In genomic region chr17:55932635-55933034, GRCm38 (mm10) we compare ENCODE assay signal across 8 mouse cellular contexts. TPM values are rescaled to one million over a fixed set of nuclear protein-coding genes. Genes with fewer than 3 reads are reported as not detected.
A peak's percentile ranks its signal among the peaks of the same experiment; 100 is the strongest.
DNase-seq lines count a peak whose midpoint lies in the region; ATAC-seq and TF ChIP-seq lines count a peak whose summit lies in the region.

No protein-coding gene starts in this region.

- H3K4me2 ChIP-seq in forebrain, embryonic 15.5 days (replicated peaks) = peak overlapping the region; percentile 55
- H3K4me2 ChIP-seq in liver, embryonic 14.5 days (ENCODE audit: low read depth) = peak overlapping the region; percentile 85

- ATAC-seq in forebrain, embryonic 15.5 days (replicated peaks) = no peak
- ATAC-seq in liver, embryonic 14.5 days (ENCODE audit: insufficient read depth) = peak; percentile 69
- no peak for ATAC-seq in inflammation-experienced regulatory T-cells, adult 6 months

- 69% methylated on average over 2 of the region's 2 CpGs for WGBS in forebrain, embryonic 15.5 days
- WGBS in liver, embryonic 14.5 days (ENCODE audit: insufficient replicate concordance) = 24% methylated on average over 2 of the region's 2 CpGs

- TF ChIP-seq CTCF in ES-Bruce4 (IDR thresholded peaks at IDR 0.05; ENCODE audit: low read depth, low read length) = no peak
- no peak for TF ChIP-seq CTCF in liver, embryonic 14.5 days (IDR thresholded peaks at IDR 0.05; ENCODE audit: low read depth)

- H3K4me1 ChIP-seq in ES-Bruce4 (ENCODE audit: control insufficient read depth, insufficient read depth, low read length) = peaks cover 2% of the 10 kb centered on the region
- peaks cover 8% of the 10 kb centered on the region; the same call in 1 of the 2 replicates for H3K4me1 ChIP-seq in forebrain, embryonic 15.5 days
- peaks cover 10 to 18% of the 10 kb centered on the region in 2 experiments for H3K4me1 ChIP-seq in liver, embryonic 14.5 days (replicated peaks; ENCODE audit: control insufficient read depth in 2 of 2, insufficient read depth in 2 of 2, low read length in 1 of 2)

- no peak overlapping the region for H3K27ac ChIP-seq in ES-Bruce4 (ENCODE audit: insufficient read depth, low read length)
- H3K27ac ChIP-seq in forebrain, embryonic 15.5 days (replicated peaks) = no peak overlapping the region
- peak overlapping the region; percentile 94 for H3K27ac ChIP-seq in liver, embryonic 14.5 days

- H3K9ac ChIP-seq in ES-Bruce4 (ENCODE audit: low read depth, poor library complexity, severe bottlenecking) = peak overlapping the region; percentile 49
- H3K9ac ChIP-seq in forebrain, embryonic 15.5 days (replicated peaks) = 0 out of 2 replicates have a peak overlapping the region, but pooled peaks have one; percentile 33
- peak overlapping the region; percentile 90 for H3K9ac ChIP-seq in liver, embryonic 14.5 days (replicated peaks)

- H3K9me3 ChIP-seq in ES-Bruce4 (replicated peaks; ENCODE audit: control insufficient read depth, insufficient read depth, low read length, poor library complexity, severe bottlenecking) = peaks cover 14% of the 10 kb centered on the region
- 0 out of 2 replicates have a peak, but pooled peaks cover 6% of the 10 kb centered on the region for H3K9me3 ChIP-seq in forebrain, embryonic 15.5 days
- H3K9me3 ChIP-seq in liver, embryonic 14.5 days (ENCODE audit: control insufficient read depth, low read length) = no peaks in the 10 kb centered on the region; the same call in none of the 2 replicates

- H3K27me3 ChIP-seq in ES-Bruce4 (ENCODE audit: control insufficient read depth, insufficient read depth, low read length, poor library complexity, severe bottlenecking) = no peaks in the 10 kb centered on the region
- no peaks in the 10 kb centered on the region for H3K27me3 ChIP-seq in forebrain, embryonic 15.5 days
- no peaks in the 10 kb centered on the region for H3K27me3 ChIP-seq in liver, embryonic 14.5 days (ENCODE audit: control insufficient read depth, insufficient read depth, low read length)

- DNase-seq in heart, adult 11 months = peak; percentile 55
- DNase-seq in heart, adult 8-10 months (ENCODE audit: low spot score) = no peak
- DNase-seq in liver, embryonic 14.5 days (ENCODE audit: low read depth in 3 of 3, low spot score in 3 of 3) = peak; percentile 52 to 69 (median 62)
- DNase-seq in embryo, embryonic 11 days = no peak
- no peak for DNase-seq in urinary bladder, postnatal 10 days (ENCODE audit: low spot score)

- H3K36me3 ChIP-seq in ES-Bruce4 (ENCODE audit: control insufficient read depth, insufficient read depth, low read length, poor library complexity, severe bottlenecking) = no peaks in the 10 kb centered on the region
- H3K36me3 ChIP-seq in forebrain, embryonic 15.5 days = no peaks in the 10 kb centered on the region
- no peaks in the 10 kb centered on the region; the same call in 1 of the 2 replicates for H3K36me3 ChIP-seq in liver, embryonic 14.5 days (replicated peaks; ENCODE audit: control insufficient read depth, insufficient read depth, low read depth)

- no peak for TF ChIP-seq POLR2A in ES-Bruce4 (IDR thresholded peaks at IDR 0.05; ENCODE audit: insufficient read depth, low read length)

- peak overlapping the region; percentile 88 for H3K4me3 ChIP-seq in ES-Bruce4 (ENCODE audit: low read depth, low read length)
- H3K4me3 ChIP-seq in forebrain, embryonic 15.5 days = peak overlapping the region; percentile 59
- peak overlapping the region; percentile 70 to 79 for H3K4me3 ChIP-seq in liver, embryonic 14.5 days (ENCODE audit: insufficient read depth in 1 of 2, low read depth in 2 of 2, low read length in 2 of 2)

- no peak for TF ChIP-seq EP300 in ES-Bruce4 (IDR thresholded peaks at IDR 0.05; ENCODE audit: insufficient read depth, low read depth, low read length)
- peak; percentile 68 for TF ChIP-seq EP300 in liver, embryonic 14.5 days (IDR thresholded peaks at IDR 0.05; ENCODE audit: low read depth)

RNA-seq across cellular contexts. Expression of gene Zfp119b, which starts 16.7 kb away (rescaled TPM):
- total RNA-seq in heart, adult 8-10 months (2022) = 1 to 10 TPM; 2.4 to 3.9 (median 3.1) TPM
- 7.5 and 7.8 TPM in 2 replicates for polyA plus RNA-seq in ES-Bruce4 (2011; ENCODE audit: insufficient read depth, insufficient read length, low read depth, missing spikeins)
- 6.9 and 7.9 TPM in 2 replicates for polyA plus RNA-seq in forebrain, embryonic 15.5 days (2015; fragmentation: Nextera tagmentation; extraction: Ambion mirVana)
- polyA plus RNA-seq in liver, embryonic 14.5 days (2012; rRNA removed) = 0.44 and 0.76 TPM in 2 replicates
- 2.1 and 2.5 TPM in 2 replicates for polyA plus RNA-seq in liver, embryonic 14.5 days (2014; fragmentation: Nextera tagmentation; extraction: Ambion mirVana)
- 10 to 100 TPM in 2 of 3 experiments, 1 to 10 TPM in 1; 8.1 to 20.3 (median 17.7) TPM for polyA plus RNA-seq in inflammation-experienced regulatory T-cells, adult 6 months (2017; shearing (Covaris generic))

RNA-seq across cellular contexts. Expression of gene Ebi3, which starts 19.8 kb away (rescaled TPM):
- total RNA-seq in heart, adult 8-10 months (2022) = under 1 TPM; 0.23 to 0.97 (median 0.41) TPM
- not detected in 2 replicates for polyA plus RNA-seq in ES-Bruce4 (2011; ENCODE audit: insufficient read depth, insufficient read length, low read depth, missing spikeins)
- 3.1 and 3.9 TPM in 2 replicates for polyA plus RNA-seq in forebrain, embryonic 15.5 days (2015; fragmentation: Nextera tagmentation; extraction: Ambion mirVana)
- 4.1 and 5.5 TPM in 2 replicates for polyA plus RNA-seq in liver, embryonic 14.5 days (2012; rRNA removed)
- 3.0 and 4.5 TPM in 2 replicates for polyA plus RNA-seq in liver, embryonic 14.5 days (2014; fragmentation: Nextera tagmentation; extraction: Ambion mirVana)
- 10 to 100 TPM; 50.3 to 70.8 (median 50.4) TPM for polyA plus RNA-seq in inflammation-experienced regulatory T-cells, adult 6 months (2017; shearing (Covaris generic))

RNA-seq across cellular contexts. Expression of gene Yju2, which starts 26.3 kb away (rescaled TPM):
- total RNA-seq in heart, adult 8-10 months (2022) = 10 to 100 TPM in 1 of 4 experiments, 1 to 10 TPM in 3; 8.2 to 10.3 (median 9.0) TPM
- polyA plus RNA-seq in ES-Bruce4 (2011; ENCODE audit: insufficient read depth, insufficient read length, low read depth, missing spikeins) = 10.7 and 11.0 TPM in 2 replicates
- 25.2 and 27.8 TPM in 2 replicates for polyA plus RNA-seq in forebrain, embryonic 15.5 days (2015; fragmentation: Nextera tagmentation; extraction: Ambion mirVana)
- 3.2 and 5.1 TPM in 2 replicates for polyA plus RNA-seq in liver, embryonic 14.5 days (2012; rRNA removed)
- polyA plus RNA-seq in liver, embryonic 14.5 days (2014; fragmentation: Nextera tagmentation; extraction: Ambion mirVana) = 5.2 and 6.4 TPM in 2 replicates
- polyA plus RNA-seq in inflammation-experienced regulatory T-cells, adult 6 months (2017; shearing (Covaris generic)) = 10 to 100 TPM; 25.6 to 36.5 (median 33.0) TPM

RNA-seq across cellular contexts. Expression of gene Shd, which starts 37.6 kb away (rescaled TPM):
- total RNA-seq in heart, adult 8-10 months (2022) = 1 to 10 TPM in 3 of 4 experiments, under 1 TPM in 1; 0.66 to 2.0 (median 1.5) TPM
- polyA plus RNA-seq in ES-Bruce4 (2011; ENCODE audit: insufficient read depth, insufficient read length, low read depth, missing spikeins) = 2.5 and 4.3 TPM in 2 replicates
- polyA plus RNA-seq in forebrain, embryonic 15.5 days (2015; fragmentation: Nextera tagmentation; extraction: Ambion mirVana) = 118 and 121 TPM in 2 replicates
- 0.31 and 0.83 TPM in 2 replicates for polyA plus RNA-seq in liver, embryonic 14.5 days (2012; rRNA removed)
- polyA plus RNA-seq in liver, embryonic 14.5 days (2014; fragmentation: Nextera tagmentation; extraction: Ambion mirVana) = not detected in 2 replicates
- polyA plus RNA-seq in inflammation-experienced regulatory T-cells, adult 6 months (2017; shearing (Covaris generic)) = under 1 TPM in 1 of 3 experiments, not detected in 2; 0.40 TPM

RNA-seq across cellular contexts. Expression of gene Zfp959, which starts 40.7 kb away (rescaled TPM):
- total RNA-seq in heart, adult 8-10 months (2022) = 1 to 10 TPM; 2.6 to 4.1 (median 3.5) TPM
- 8.4 and 10.0 TPM in 2 replicates for polyA plus RNA-seq in ES-Bruce4 (2011; ENCODE audit: insufficient read depth, insufficient read length, low read depth, missing spikeins)
- 16.5 and 16.7 TPM in 2 replicates for polyA plus RNA-seq in forebrain, embryonic 15.5 days (2015; fragmentation: Nextera tagmentation; extraction: Ambion mirVana)
- 1.6 and 2.6 TPM in 2 replicates for polyA plus RNA-seq in liver, embryonic 14.5 days (2012; rRNA removed)
- polyA plus RNA-seq in liver, embryonic 14.5 days (2014; fragmentation: Nextera tagmentation; extraction: Ambion mirVana) = 4.1 and 4.7 TPM in 2 replicates
- polyA plus RNA-seq in inflammation-experienced regulatory T-cells, adult 6 months (2017; shearing (Covaris generic)) = 10 to 100 TPM; 26.9 to 35.6 (median 29.1) TPM

Comparison
In these comparisons a context has a peak if more than half of its experiments do, and no peak if none do; other contexts are left out.
1. DNase-seq: peak in heart, adult 11 months (single experiment) and liver, embryonic 14.5 days (3 of 3); none in heart, adult 8-10 months (single experiment), embryo, embryonic 11 days (single experiment) and urinary bladder, postnatal 10 days (single experiment).
2. H3K9ac ChIP-seq: peak in every context shown above with its lines; median percentile 90 in liver, embryonic 14.5 days; 49 in ES-Bruce4; 33 in forebrain, embryonic 15.5 days.
3. RNA of gene Ebi3, which starts 19.8 kb away (polyA plus RNA-seq): 50.3 to 70.8 TPM in inflammation-experienced regulatory T-cells, adult 6 months; 3.0 to 5.5 TPM in liver, embryonic 14.5 days, 3.1 to 3.9 TPM in forebrain, embryonic 15.5 days and not detected in ES-Bruce4; every median in the first group is over 4 times any median in the second.
4. Peak in every context shown above with its lines, with median percentiles within 50 percentile points of each other: H3K4me3 ChIP-seq.